ENCODE assay signal across 11 mouse cellular contexts in the genomic region with DNA sequence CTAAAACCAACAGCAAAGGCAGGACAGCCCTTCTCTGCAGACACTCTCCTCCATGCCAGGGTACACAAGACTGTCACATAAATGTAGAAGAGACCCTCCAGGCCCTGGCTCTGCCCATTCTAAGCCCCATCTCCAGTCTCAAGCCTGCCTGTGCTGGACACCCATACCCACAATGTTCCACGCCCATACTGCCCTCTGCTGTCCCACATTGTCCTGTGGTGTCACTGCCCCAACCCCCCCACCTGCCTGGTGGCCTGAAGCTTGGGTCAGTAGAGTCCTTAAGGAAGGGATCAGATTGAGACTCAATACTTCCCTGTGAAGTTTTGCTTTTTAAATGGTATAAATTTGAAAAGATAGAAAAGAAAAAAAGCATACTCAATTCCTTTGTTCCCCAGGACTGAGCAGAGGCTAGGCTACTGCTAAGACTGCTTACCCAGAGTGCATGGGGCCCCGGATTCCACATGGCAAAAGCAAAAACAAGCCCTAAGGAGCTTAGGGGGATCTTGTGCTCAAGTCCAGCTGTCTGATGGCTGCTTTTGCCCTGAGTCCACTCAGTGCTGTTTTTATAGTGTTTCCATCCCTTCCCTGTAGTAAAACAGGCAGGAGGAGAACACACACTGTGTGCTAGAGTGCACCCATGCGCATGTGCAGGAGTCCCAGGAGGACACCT. TPM values are rescaled to one million over a fixed set of nuclear protein-coding genes. Genes with fewer than 3 reads are reported as not detected.
DNase-seq lines count a peak whose midpoint lies in the region; ATAC-seq lines count a peak whose summit lies in the region.
"Had no signal": no experiment of that assay in that cellular context is flagged by ENCODE, and none has a peak within 500 bp of the region (broad histone marks: within the 10 kb centered on the region; RNA-seq: fewer than 3 reads in every experiment).

No protein-coding gene starts in this region.

- no peaks in the 10 kb centered on the region for H3K9me3 ChIP-seq in kidney, embryonic 14.5 days (ENCODE audit: control insufficient read depth, low read length)
- no peaks in the 10 kb centered on the region for H3K9me3 ChIP-seq in limb, embryonic 10.5 days (replicated peaks)
- H3K9me3 ChIP-seq: limb, embryonic 12.5 days; neural tube, embryonic 12.5 days had no signal

- H3K4me2 ChIP-seq in kidney, embryonic 14.5 days (replicated peaks; ENCODE audit: low read depth, low read length), result no peak overlapping the region
- H3K4me2 ChIP-seq: limb, embryonic 12.5 days; neural tube, embryonic 12.5 days had no signal

- H3K27ac ChIP-seq in kidney, embryonic 14.5 days (ENCODE audit: low read depth, low read length), result no peak overlapping the region
- no peak overlapping the region for H3K27ac ChIP-seq in limb, embryonic 10.5 days
- H3K27ac ChIP-seq: limb, embryonic 12.5 days; neural tube, embryonic 12.5 days had no signal

- no peak overlapping the region for H3K9ac ChIP-seq in kidney, embryonic 14.5 days (ENCODE audit: low read depth, low read length)
- H3K9ac ChIP-seq: limb, embryonic 12.5 days; neural tube, embryonic 12.5 days had no signal

- H3K4me1 ChIP-seq in kidney, embryonic 14.5 days (ENCODE audit: control insufficient read depth, insufficient read depth, low read length), result no peaks in the 10 kb centered on the region
- H3K4me1 ChIP-seq in limb, embryonic 10.5 days, result peaks cover 10% of the 10 kb centered on the region; the same call in 1 of the 2 replicates

- 80% methylated on average over 3 of the region's 3 CpGs for WGBS in kidney, embryonic 14.5 days
- WGBS in limb, embryonic 10.5 days, result 91% methylated on average over 3 of the region's 3 CpGs

- no peak for ATAC-seq in CD4-positive, CD25-positive, alpha-beta regulatory T cell, adult 4 months
- no peak for ATAC-seq in kidney, embryonic 14.5 days (ENCODE audit: low FRiP score, low TSS enrichment)
- ATAC-seq in megakaryocyte, adult 5-6 weeks (ENCODE audit: poor library complexity, severe bottlenecking), result no peak

- peaks cover 7% of the 10 kb centered on the region for H3K36me3 ChIP-seq in kidney, embryonic 14.5 days (ENCODE audit: control insufficient read depth, insufficient read depth, low read length)
- peaks cover 36% of the 10 kb centered on the region for H3K36me3 ChIP-seq in limb, embryonic 10.5 days

- peak; percentile 10 for DNase-seq in CD4-positive, CD25-positive, alpha-beta regulatory T cell, adult 2 months (ENCODE audit: low read depth, low spot score)
- peak; percentile 39 for DNase-seq in kidney, adult 11 months
- DNase-seq in Muller cell, postnatal 12 days (ENCODE audit: inconsistent ontology term), result peak; percentile 29
- DNase-seq in kidney, postnatal 14 days, result peak; percentile 52
- no peak for DNase-seq in limb, embryonic 10.5 days (ENCODE audit: low spot score)

- no peak overlapping the region for H3K4me3 ChIP-seq in kidney, embryonic 14.5 days (ENCODE audit: low read length)
- H3K4me3 ChIP-seq in limb, embryonic 10.5 days, result no peak overlapping the region
- H3K4me3 ChIP-seq: limb, embryonic 12.5 days; neural tube, embryonic 12.5 days had no signal

- no peaks in the 10 kb centered on the region for H3K27me3 ChIP-seq in kidney, embryonic 14.5 days (ENCODE audit: control insufficient read depth, insufficient read depth, low read length)
- H3K27me3 ChIP-seq in limb, embryonic 10.5 days (ENCODE audit: low read depth, poor library complexity, severe bottlenecking), result no peaks in the 10 kb centered on the region
- H3K27me3 ChIP-seq: limb, embryonic 12.5 days had no signal

RNA-seq across cellular contexts. Expression of gene Mok, which starts 34.3 kb away (rescaled TPM):
- under 1 TPM; 0.24 to 0.63 TPM for polyA plus RNA-seq in CD4-positive, CD25-positive, alpha-beta regulatory T cell, adult 4 months (2017; shearing (Covaris generic))
- 6.8 and 9.0 TPM in 2 replicates for polyA plus RNA-seq in kidney, embryonic 14.5 days (2014; fragmentation: Nextera tagmentation; extraction: Ambion mirVana)
- polyA plus RNA-seq in limb, embryonic 10.5 days (2016; fragmentation: Nextera tagmentation; extraction: Ambion mirVana), result 6.0 and 6.5 TPM in 2 replicates
- 1.5 and 1.6 TPM in 2 replicates for total RNA-seq in megakaryocyte, adult 5-6 weeks (2015)
- 1.4 and 1.6 TPM in 2 replicates for total RNA-seq in megakaryocyte, adult 5-6 weeks (2017)
- total RNA-seq: common myeloid progenitor, adult 5-6 weeks had no signal

RNA-seq across cellular contexts. Expression of gene Zfp839, which starts 43.6 kb away (rescaled TPM):
- polyA plus RNA-seq in CD4-positive, CD25-positive, alpha-beta regulatory T cell, adult 4 months (2017; shearing (Covaris generic)), result 1 to 10 TPM; 2.4 to 2.8 TPM
- polyA plus RNA-seq in kidney, embryonic 14.5 days (2014; fragmentation: Nextera tagmentation; extraction: Ambion mirVana), result 4.2 and 6.0 TPM in 2 replicates
- 3.9 and 6.2 TPM in 2 replicates for polyA plus RNA-seq in limb, embryonic 10.5 days (2016; fragmentation: Nextera tagmentation; extraction: Ambion mirVana)
- total RNA-seq in megakaryocyte, adult 5-6 weeks (2015), result 3.3 and 4.5 TPM in 2 replicates
- 5.5 and 6.2 TPM in 2 replicates for total RNA-seq in megakaryocyte, adult 5-6 weeks (2017)
